Mouse (Mus musculus) induced T-regulatory cell, adult 2 months (primary cell): Measurements from ENCODE around the gene Fam166b.
A peak's percentile ranks its signal among the peaks of the same experiment; 100 is the strongest.

Source experiments
- DNase-seq: peaks from one replicate; pipeline ENCODE4 v3.0.0-alpha.2; 2012; ENCODE audit warnings: low read depth

Gene Fam166b

GRCm38 (mm10) chr4:43404697-43405096 is 24.2 kb downstream of the Fam166b start:
- no peak for DNase-seq

GRCm38 (mm10) chr4:43402212-43402611 is 26.7 kb downstream of the Fam166b start:
- no peak for DNase-seq

GRCm38 (mm10) chr4:43401486-43401885 is 27.4 kb downstream of the Fam166b start:
- DNase-seq: no peak

- no peak for DNase-seq
Measured at GRCm38 (mm10) chr4:43400976-43401375, 28.0 kb downstream of the Fam166b start.

- no peak for DNase-seq
Measured at GRCm38 (mm10) chr4:43399391-43400131, 29.4 kb downstream of the Fam166b start.

GRCm38 (mm10) chr4:43398829-43399331 is 30.1 kb downstream of the Fam166b start:
- DNase-seq: no peak

- no peak for DNase-seq
Measured at GRCm38 (mm10) chr4:43398014-43398413, 30.9 kb downstream of the Fam166b start.

- DNase-seq: no peak
Measured at GRCm38 (mm10) chr4:43396381-43396780, 32.6 kb downstream of the Fam166b start.

- DNase-seq: no peak
Measured at GRCm38 (mm10) chr4:43395836-43396235, 33.1 kb downstream of the Fam166b start.

GRCm38 (mm10) chr4:43395147-43395546 is 33.8 kb downstream of the Fam166b start:
- DNase-seq: no peak

- no peak for DNase-seq
Measured at GRCm38 (mm10) chr4:43394345-43394891, 34.5 kb downstream of the Fam166b start.

GRCm38 (mm10) chr4:43391521-43392050 is 37.3 kb downstream of the Fam166b start:
- DNase-seq: no peak

GRCm38 (mm10) chr4:43389845-43390440 is 39.0 kb downstream of the Fam166b start:
- DNase-seq: no peak

- no peak for DNase-seq
Measured at GRCm38 (mm10) chr4:43389390-43389789, 39.5 kb downstream of the Fam166b start.

GRCm38 (mm10) chr4:43386932-43387331 is 42.0 kb downstream of the Fam166b start:
- no peak for DNase-seq

- no peak for DNase-seq
Measured at GRCm38 (mm10) chr4:43384541-43384940, 44.4 kb downstream of the Fam166b start.

- no peak for DNase-seq
Measured at GRCm38 (mm10) chr4:43384083-43384460, 44.9 kb downstream of the Fam166b start.

- no peak for DNase-seq
Measured at GRCm38 (mm10) chr4:43383246-43384082, 45.5 kb downstream of the Fam166b start.

GRCm38 (mm10) chr4:43382155-43383020 is 46.5 kb downstream of the Fam166b start:
- no peak for DNase-seq

- DNase-seq: peak; percentile 26
Measured at GRCm38 (mm10) chr4:43381408-43382154, 47.4 kb downstream of the Fam166b start, which contains the start of gene Rusc2. Rusc2 (plus strand) TSS chr4:43381979.
